Mouse (Mus musculus): Measurements from ENCODE around the gene Rsph1.

DNA sequence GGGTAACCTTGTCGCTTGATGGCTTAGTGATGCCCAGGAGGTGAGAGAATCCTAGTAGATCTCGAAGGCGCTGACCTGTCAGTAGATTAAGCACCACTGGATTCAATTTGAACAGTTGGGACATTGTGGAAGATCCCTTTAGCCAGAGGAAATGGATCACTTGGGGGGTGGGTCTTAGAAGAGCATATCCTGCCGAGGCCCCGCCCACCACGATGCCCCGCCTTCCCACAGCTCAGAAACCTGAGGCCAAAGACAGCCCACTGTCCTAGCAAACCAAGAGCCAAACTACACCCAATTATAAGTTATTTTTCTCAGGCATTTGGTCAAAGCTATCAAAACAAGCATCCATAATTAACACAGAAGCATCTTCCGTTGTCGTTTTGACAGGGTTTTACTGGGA, 33.9 kb upstream of the Rsph1 start:
- TF ChIP-seq CTCF (IDR thresholded peaks at IDR 0.05) (no peak), POLR2A (IDR thresholded peaks at IDR 0.05; ENCODE audit: insufficient read depth, low read depth, low read length) (no peak), EP300 (IDR thresholded peaks at IDR 0.05; ENCODE audit: insufficient read depth, low read depth, low read length) (no peak)

Measured in heart, adult 2 months (tissue).